Mouse (Mus musculus) midbrain, embryonic 11.5 days (tissue): Measurements from ENCODE around the gene Tmem88b. TPM values are rescaled to one million over a fixed set of nuclear protein-coding genes. Genes with fewer than 3 reads are reported as not detected.

Experiments used
- ATAC-seq: fragments of 200-750 bp; cut with Nextera tagmentation; 2 replicates; pipeline ENCODE4 v1.8.0; 2017; ENCODE audit warnings: moderate TSS enrichment, moderate library complexity; ENCODE audit not compliant: low FRiP score
- DNase-seq: peaks from one replicate; pipeline ENCODE4 v3.0.0; 2015; ENCODE audit warnings: low spot score; ENCODE audit errors: missing footprints
- H3K27ac ChIP-seq: fragments of 300-500 bp; sonication (generic); 2 replicates; pipeline ENCODE4 v1.5.1; 2014; ENCODE audit warnings: low read depth, low read length
- H3K27me3 ChIP-seq: fragments of 300-500 bp; sonication (generic); 2 replicates; pipeline ENCODE4 v1.6.1; 2014; ENCODE audit warnings: mild to moderate bottlenecking, low read length, moderate library complexity, mixed read lengths; ENCODE audit not compliant: control insufficient read depth, insufficient read depth
- H3K36me3 ChIP-seq: fragments of 300-500 bp; sonication (generic); 2 replicates; pipeline ENCODE4 v1.6.1; 2014; ENCODE audit warnings: mild to moderate bottlenecking, low read length, moderate library complexity, mixed read lengths; ENCODE audit not compliant: control insufficient read depth, insufficient read depth
- H3K4me1 ChIP-seq: fragments of 300-500 bp; sonication (generic); 2 replicates; pipeline ENCODE4 v1.6.1; 2014; ENCODE audit warnings: low read length; ENCODE audit not compliant: control insufficient read depth, insufficient read depth
- H3K4me2 ChIP-seq: fragments of 300-500 bp; sonication (generic); 2 replicates; pipeline ENCODE4 v1.6.1; 2014; ENCODE audit warnings: mild to moderate bottlenecking, moderate library complexity
- H3K4me3 ChIP-seq: fragments of 300-500 bp; sonication (generic); 2 replicates; pipeline ENCODE4 v1.5.1; 2014; ENCODE audit warnings: low read depth, low read length
- H3K9ac ChIP-seq: fragments of 300-500 bp; sonication (generic); 2 replicates; pipeline ENCODE4 v1.6.1; 2014; ENCODE audit warnings: low read length
- H3K9me3 ChIP-seq: fragments of 300-500 bp; sonication (generic); 2 replicates; pipeline ENCODE4 v1.6.1; 2016; ENCODE audit warnings: low read length; ENCODE audit not compliant: control insufficient read depth
- WGBS: fragments of 180-500 bp; shearing (Covaris S2); extraction: QIAGEN DNeasy Blood & Tissue Kit; methylation state at CpG from one replicate; pipeline ENCODE4 v1.1.7; 2014; 5-methylcytosine and 5-hydroxymethylcytosine counted together
- polyA plus RNA-seq: library from polyadenylated mRNA; unstranded; fragments of >200 nt; fragmentation: Nextera tagmentation; extraction: Ambion mirVana; gene quantifications from 2 replicates; pipeline ENCODE4 v1.2.1, GENCODE M21; 2014

Gene Tmem88b
- polyA plus RNA-seq, 1 experiment from 2014 or later = 0.14 TPM

- Histone ChIP-seq H3K4me1 (peaks cover 3% of the 10 kb centered on the region; the same call in 1 of the 2 replicates), H3K36me3 (no peaks in the 10 kb centered on the region), H3K9ac (no peak overlapping the region), H3K27me3 (no peaks in the 10 kb centered on the region), H3K4me2 (no peak overlapping the region), H3K9me3 (no peaks in the 10 kb centered on the region), H3K27ac (no peak overlapping the region), H3K4me3 (no peak overlapping the region)
- DNase-seq (peak; percentile 83), ATAC-seq (no peak)
- 45% methylated on average over 6 of the region's 6 CpGs for WGBS
These were observed 4.8 kb downstream of the Tmem88b start for GRCm38 (mm10) chr4:155780895-155781294.

GRCm38 (mm10) chr4:155779498-155779897 lies 6.2 kb downstream of the Tmem88b start:
- Histone ChIP-seq H3K4me2 (no peak overlapping the region), H3K9ac (no peak overlapping the region), H3K9me3 (no peaks in the 10 kb centered on the region), H3K27ac (no peak overlapping the region), H3K27me3 (peaks cover 6% of the 10 kb centered on the region; the same call in 1 of the 2 replicates), H3K4me1 (peaks cover 7% of the 10 kb centered on the region; the same call in 1 of the 2 replicates), H3K36me3 (no peaks in the 10 kb centered on the region), H3K4me3 (no peak overlapping the region)
- DNase-seq (no peak), ATAC-seq (no peak)
- 87% methylated on average over 4 of the region's 4 CpGs for WGBS

- no peak overlapping the region for H3K4me2 ChIP-seq
- no peak for DNase-seq
- no peak overlapping the region for H3K4me3 ChIP-seq
- H3K9me3 ChIP-seq = no peaks in the 10 kb centered on the region
- no peak overlapping the region for H3K9ac ChIP-seq
- ATAC-seq = no peak
- 90% methylated on average over 2 of the region's 2 CpGs for WGBS
- no peaks in the 10 kb centered on the region for H3K36me3 ChIP-seq
- H3K27ac ChIP-seq = no peak overlapping the region
- H3K4me1 ChIP-seq = peaks cover 7% of the 10 kb centered on the region; the same call in 1 of the 2 replicates
- H3K27me3 ChIP-seq = peaks cover 21% of the 10 kb centered on the region
These were observed 7.9 kb downstream of the Tmem88b start for GRCm38 (mm10) chr4:155777816-155778215.

- no peaks in the 10 kb centered on the region for H3K9me3 ChIP-seq
- peaks cover 7% of the 10 kb centered on the region; the same call in 1 of the 2 replicates for H3K4me1 ChIP-seq
- H3K27me3 ChIP-seq = peaks cover 21% of the 10 kb centered on the region
- H3K9ac ChIP-seq = no peak overlapping the region
- ATAC-seq (no peak), DNase-seq (no peak)
- 30% methylated on average over 2 of the region's 2 CpGs for WGBS
- H3K4me2 ChIP-seq = no peak overlapping the region
- no peak overlapping the region for H3K4me3 ChIP-seq
- H3K36me3 ChIP-seq = no peaks in the 10 kb centered on the region
- no peak overlapping the region for H3K27ac ChIP-seq
These were observed 8.9 kb downstream of the Tmem88b start for GRCm38 (mm10) chr4:155776704-155777335.

- ATAC-seq (no peak), DNase-seq (no peak)
- no peaks in the 10 kb centered on the region for H3K36me3 ChIP-seq
- H3K27ac ChIP-seq = no peak overlapping the region; the same call in 1 of the 2 replicates
- H3K4me3 ChIP-seq = no peak overlapping the region
- WGBS = 73% methylated on average over 3 of the region's 3 CpGs
- peaks cover 21% of the 10 kb centered on the region for H3K27me3 ChIP-seq
- H3K4me1 ChIP-seq = peaks cover 7% of the 10 kb centered on the region; the same call in 1 of the 2 replicates
- no peak overlapping the region for H3K9ac ChIP-seq
- H3K9me3 ChIP-seq = no peaks in the 10 kb centered on the region
- H3K4me2 ChIP-seq = no peak overlapping the region
These were observed 9.8 kb downstream of the Tmem88b start for GRCm38 (mm10) chr4:155775855-155776254.

GRCm38 (mm10) chr4:155774971-155775740 lies 10.5 kb downstream of the Tmem88b start:
- no peak overlapping the region for H3K27ac ChIP-seq
- H3K27me3 ChIP-seq = peaks cover 21% of the 10 kb centered on the region
- H3K4me3 ChIP-seq = no peak overlapping the region
- DNase-seq = no peak
- H3K36me3 ChIP-seq = no peaks in the 10 kb centered on the region
- H3K4me1 ChIP-seq = peaks cover 10% of the 10 kb centered on the region
- no peak for ATAC-seq
- H3K9ac ChIP-seq = peak overlapping the region; percentile 42; the same call in 1 of the 2 replicates
- WGBS = 63% methylated on average over 9 of the region's 9 CpGs
- H3K4me2 ChIP-seq = peak overlapping the region; percentile 51; the same call in 1 of the 2 replicates
- H3K9me3 ChIP-seq = no peaks in the 10 kb centered on the region

- Histone ChIP-seq H3K9ac (peak within 1 kb of the TSS; percentile 42), H3K4me1 (peaks cover 12% of the 10 kb centered on the region), H3K36me3 (no peaks in the 10 kb centered on the region), H3K4me3 (peak within 1 kb of the TSS; percentile 33), H3K4me2 (peak within 1 kb of the TSS; percentile 51), H3K27me3 (peaks cover 21% of the 10 kb centered on the region), H3K27ac (no peak within 1 kb of the TSS), H3K9me3 (no peaks in the 10 kb centered on the region)
- DNase-seq = peak; percentile 95
- peak; percentile 41 for ATAC-seq
- 4% methylated on average over 35 of the region's 35 CpGs for WGBS
These were observed 11.4 kb downstream of the Tmem88b start, which contains the start of gene Vwa1 for GRCm38 (mm10) chr4:155774280-155774754. Gene Vwa1, minus strand, starts transcription at chr4:155774698.

- Histone ChIP-seq H3K9ac (no peak overlapping the region), H3K9me3 (no peaks in the 10 kb centered on the region), H3K36me3 (no peaks in the 10 kb centered on the region), H3K27ac (no peak overlapping the region), H3K4me2 (peak overlapping the region; percentile 51), H3K4me3 (peak overlapping the region; percentile 33; the same call in 1 of the 2 replicates), H3K27me3 (peaks cover 21% of the 10 kb centered on the region), H3K4me1 (peaks cover 12% of the 10 kb centered on the region)
- 37% methylated on average over 5 of the region's 5 CpGs for WGBS
- DNase-seq (no peak), ATAC-seq (no peak)
These were observed 12.2 kb downstream of the Tmem88b start for GRCm38 (mm10) chr4:155773335-155774078.
